Mouse (Mus musculus): Measurements from ENCODE around the gene Enpp6. TPM values are rescaled to one million over a fixed set of nuclear protein-coding genes. Genes with fewer than 3 reads are reported as not detected.

Enpp6 gene
- polyA plus RNA-seq, 1 experiment from 2014 or later = 0.15 TPM

- ATAC-seq (replicated peaks; ENCODE audit: low FRiP score) = no peak
- H3K27me3 ChIP-seq (replicated peaks; ENCODE audit: control insufficient read depth, insufficient read depth, low read length) = no peaks in the 10 kb centered on the region
- no peak overlapping the region for H3K27ac ChIP-seq (ENCODE audit: low read depth, low read length)
- no peak overlapping the region for H3K4me2 ChIP-seq
- H3K9me3 ChIP-seq (ENCODE audit: control insufficient read depth, low read length) = no peaks in the 10 kb centered on the region
- 64% methylated on average over 17 of the region's 17 CpGs for WGBS
- H3K4me3 ChIP-seq (ENCODE audit: low read depth, low read length) = no peak overlapping the region
- no peaks in the 10 kb centered on the region for H3K36me3 ChIP-seq (ENCODE audit: control insufficient read depth, insufficient read depth, low read length)
- DNase-seq (ENCODE audit: low spot score) = no peak
- no peak overlapping the region for H3K9ac ChIP-seq (ENCODE audit: low read depth, low read length)
- no peaks in the 10 kb centered on the region for H3K4me1 ChIP-seq (replicated peaks; ENCODE audit: control insufficient read depth, insufficient read depth, low read length)
These were observed 127.6 kb downstream of the Enpp6 start for GRCm38 (mm10) chr8:47114133-47114796.

GRCm38 (mm10) chr8:47117336-47117735, 130.6 kb downstream of the Enpp6 start:
- DNase-seq (ENCODE audit: low spot score) (no peak), ATAC-seq (replicated peaks; ENCODE audit: low FRiP score) (no peak)
- 63% methylated on average over 4 of the region's 4 CpGs for WGBS
- Histone ChIP-seq H3K27me3 (replicated peaks; ENCODE audit: control insufficient read depth, insufficient read depth, low read length) (no peaks in the 10 kb centered on the region), H3K9ac (ENCODE audit: low read depth, low read length) (no peak overlapping the region), H3K9me3 (ENCODE audit: control insufficient read depth, low read length) (no peaks in the 10 kb centered on the region), H3K4me3 (ENCODE audit: low read depth, low read length) (no peak overlapping the region), H3K4me1 (replicated peaks; ENCODE audit: control insufficient read depth, insufficient read depth, low read length) (no peaks in the 10 kb centered on the region), H3K27ac (ENCODE audit: low read depth, low read length) (no peak overlapping the region), H3K4me2 (no peak overlapping the region), H3K36me3 (ENCODE audit: control insufficient read depth, insufficient read depth, low read length) (no peaks in the 10 kb centered on the region)

GRCm38 (mm10) chr8:47119895-47120294, 133.2 kb downstream of the Enpp6 start:
- H3K4me3 ChIP-seq (ENCODE audit: low read depth, low read length) = no peak overlapping the region
- H3K9me3 ChIP-seq (ENCODE audit: control insufficient read depth, low read length) = no peaks in the 10 kb centered on the region
- ATAC-seq (replicated peaks; ENCODE audit: low FRiP score) (no peak), DNase-seq (ENCODE audit: low spot score) (no peak)
- no peak overlapping the region for H3K27ac ChIP-seq (ENCODE audit: low read depth, low read length)
- no peak overlapping the region for H3K4me2 ChIP-seq
- H3K36me3 ChIP-seq (ENCODE audit: control insufficient read depth, insufficient read depth, low read length) = no peaks in the 10 kb centered on the region
- 51% methylated on average over 1 of the region's 1 CpGs for WGBS
- no peaks in the 10 kb centered on the region for H3K4me1 ChIP-seq (replicated peaks; ENCODE audit: control insufficient read depth, insufficient read depth, low read length)
- no peak overlapping the region for H3K9ac ChIP-seq (ENCODE audit: low read depth, low read length)
- no peaks in the 10 kb centered on the region for H3K27me3 ChIP-seq (replicated peaks; ENCODE audit: control insufficient read depth, insufficient read depth, low read length)

GRCm38 (mm10) chr8:47128859-47129258, 142.2 kb downstream of the Enpp6 start:
- no peaks in the 10 kb centered on the region for H3K4me1 ChIP-seq (replicated peaks; ENCODE audit: control insufficient read depth, insufficient read depth, low read length)
- H3K36me3 ChIP-seq (ENCODE audit: control insufficient read depth, insufficient read depth, low read length) = no peaks in the 10 kb centered on the region
- no peak for ATAC-seq (replicated peaks; ENCODE audit: low FRiP score)
- H3K4me3 ChIP-seq (ENCODE audit: low read depth, low read length) = no peak overlapping the region
- H3K27ac ChIP-seq (ENCODE audit: low read depth, low read length) = no peak overlapping the region
- 88% methylated on average over 1 of the region's 1 CpGs for WGBS
- DNase-seq (ENCODE audit: low spot score) = no peak
- no peaks in the 10 kb centered on the region for H3K27me3 ChIP-seq (replicated peaks; ENCODE audit: control insufficient read depth, insufficient read depth, low read length)
- no peak overlapping the region for H3K9ac ChIP-seq (ENCODE audit: low read depth, low read length)
- H3K4me2 ChIP-seq = no peak overlapping the region
- no peaks in the 10 kb centered on the region for H3K9me3 ChIP-seq (ENCODE audit: control insufficient read depth, low read length)

- H3K4me2 ChIP-seq = no peak overlapping the region
- 76% methylated on average over 3 of the region's 3 CpGs for WGBS
- H3K4me3 ChIP-seq (ENCODE audit: low read depth, low read length) = no peak overlapping the region
- no peaks in the 10 kb centered on the region for H3K27me3 ChIP-seq (replicated peaks; ENCODE audit: control insufficient read depth, insufficient read depth, low read length)
- no peak overlapping the region for H3K27ac ChIP-seq (ENCODE audit: low read depth, low read length)
- no peak for ATAC-seq (replicated peaks; ENCODE audit: low FRiP score)
- H3K4me1 ChIP-seq (replicated peaks; ENCODE audit: control insufficient read depth, insufficient read depth, low read length) = no peaks in the 10 kb centered on the region
- no peaks in the 10 kb centered on the region for H3K9me3 ChIP-seq (ENCODE audit: control insufficient read depth, low read length)
- no peak for DNase-seq (ENCODE audit: low spot score)
- no peak overlapping the region for H3K9ac ChIP-seq (ENCODE audit: low read depth, low read length)
- no peaks in the 10 kb centered on the region for H3K36me3 ChIP-seq (ENCODE audit: control insufficient read depth, insufficient read depth, low read length)
These were observed 146.7 kb downstream of the Enpp6 start for GRCm38 (mm10) chr8:47133381-47133780.

- 54% methylated on average over 11 of the region's 11 CpGs for WGBS
- DNase-seq (ENCODE audit: low spot score) = no peak
- H3K4me2 ChIP-seq = no peak overlapping the region
These were observed 148.0 kb downstream of the Enpp6 start for GRCm38 (mm10) chr8:47134736-47135135.

GRCm38 (mm10) chr8:47135586-47135985, 148.9 kb downstream of the Enpp6 start:
- no peak for ATAC-seq (replicated peaks; ENCODE audit: low FRiP score)
- H3K4me3 ChIP-seq (ENCODE audit: low read depth, low read length) = no peak overlapping the region
- H3K9me3 ChIP-seq (ENCODE audit: control insufficient read depth, low read length) = no peaks in the 10 kb centered on the region
- H3K9ac ChIP-seq (ENCODE audit: low read depth, low read length) = no peak overlapping the region
- no peak for DNase-seq (ENCODE audit: low spot score)
- no peaks in the 10 kb centered on the region for H3K27me3 ChIP-seq (replicated peaks; ENCODE audit: control insufficient read depth, insufficient read depth, low read length)
- H3K4me1 ChIP-seq (replicated peaks; ENCODE audit: control insufficient read depth, insufficient read depth, low read length) = no peaks in the 10 kb centered on the region
- no peaks in the 10 kb centered on the region for H3K36me3 ChIP-seq (ENCODE audit: control insufficient read depth, insufficient read depth, low read length)
- 17% methylated on average over 9 of the region's 9 CpGs for WGBS
- H3K27ac ChIP-seq (ENCODE audit: low read depth, low read length) = no peak overlapping the region
- H3K4me2 ChIP-seq = peak overlapping the region; percentile 34

More at GRCm38 (mm10) chr8:47134736-47135135, 148.0 kb downstream of the Enpp6 start:
- no peak for ATAC-seq (replicated peaks; ENCODE audit: low FRiP score)
- H3K9ac ChIP-seq (ENCODE audit: low read depth, low read length) = no peak overlapping the region
- H3K4me3 ChIP-seq (ENCODE audit: low read depth, low read length) = no peak overlapping the region
- no peaks in the 10 kb centered on the region for H3K27me3 ChIP-seq (replicated peaks; ENCODE audit: control insufficient read depth, insufficient read depth, low read length)
- no peaks in the 10 kb centered on the region for H3K9me3 ChIP-seq (ENCODE audit: control insufficient read depth, low read length)
- H3K36me3 ChIP-seq (ENCODE audit: control insufficient read depth, insufficient read depth, low read length) = no peaks in the 10 kb centered on the region
- H3K27ac ChIP-seq (ENCODE audit: low read depth, low read length) = no peak overlapping the region
- H3K4me1 ChIP-seq (replicated peaks; ENCODE audit: control insufficient read depth, insufficient read depth, low read length) = no peaks in the 10 kb centered on the region

GRCm38 (mm10) chr8:47136047-47136446, 149.4 kb downstream of the Enpp6 start:
- ATAC-seq (replicated peaks; ENCODE audit: low FRiP score) (no peak), DNase-seq (ENCODE audit: low spot score) (no peak)
- Histone ChIP-seq H3K36me3 (ENCODE audit: control insufficient read depth, insufficient read depth, low read length) (no peaks in the 10 kb centered on the region), H3K4me3 (ENCODE audit: low read depth, low read length) (no peak overlapping the region), H3K9me3 (ENCODE audit: control insufficient read depth, low read length) (no peaks in the 10 kb centered on the region), H3K27ac (ENCODE audit: low read depth, low read length) (no peak overlapping the region), H3K4me1 (replicated peaks; ENCODE audit: control insufficient read depth, insufficient read depth, low read length) (no peaks in the 10 kb centered on the region), H3K9ac (ENCODE audit: low read depth, low read length) (no peak overlapping the region), H3K27me3 (replicated peaks; ENCODE audit: control insufficient read depth, insufficient read depth, low read length) (no peaks in the 10 kb centered on the region), H3K4me2 (no peak overlapping the region; the same call in 1 of the 2 replicates)
- WGBS = 40% methylated on average over 5 of the region's 5 CpGs

GRCm38 (mm10) chr8:47145258-47145657, 158.6 kb downstream of the Enpp6 start:
- H3K9me3 ChIP-seq (ENCODE audit: control insufficient read depth, low read length) = no peaks in the 10 kb centered on the region
- WGBS = 93% methylated on average over 8 of the region's 9 CpGs
- no peak overlapping the region for H3K4me2 ChIP-seq
- H3K36me3 ChIP-seq (ENCODE audit: control insufficient read depth, insufficient read depth, low read length) = no peaks in the 10 kb centered on the region
- H3K9ac ChIP-seq (ENCODE audit: low read depth, low read length) = no peak overlapping the region
- H3K27me3 ChIP-seq (replicated peaks; ENCODE audit: control insufficient read depth, insufficient read depth, low read length) = no peaks in the 10 kb centered on the region
- no peak for DNase-seq (ENCODE audit: low spot score)
- no peak overlapping the region for H3K27ac ChIP-seq (ENCODE audit: low read depth, low read length)
- no peaks in the 10 kb centered on the region for H3K4me1 ChIP-seq (replicated peaks; ENCODE audit: control insufficient read depth, insufficient read depth, low read length)
- no peak overlapping the region for H3K4me3 ChIP-seq (ENCODE audit: low read depth, low read length)
- no peak for ATAC-seq (replicated peaks; ENCODE audit: low FRiP score)
